Mouse (Mus musculus) heart, embryonic 11.5 days (tissue): ENCODE measurements around the gene Tagln2. TPM values are rescaled to one million over a fixed set of nuclear protein-coding genes. Genes with fewer than 3 reads are reported as not detected.

Source experiments
- ATAC-seq: fragments of 200-750 bp; cut with Nextera tagmentation; replicated peaks from 2 replicates; pipeline ENCODE4 v1.8.0; 2017; ENCODE audit warnings: moderate library complexity; ENCODE audit not compliant: insufficient number of reproducible peaks, low FRiP score, low TSS enrichment
- H3K27ac ChIP-seq: fragments of 300-500 bp; sonication (generic); 2 replicates; pipeline ENCODE4 v1.5.1; 2014; ENCODE audit warnings: mild to moderate bottlenecking, low read depth, low read length
- H3K27me3 ChIP-seq: fragments of 300-500 bp; sonication (generic); 2 replicates; pipeline ENCODE4 v1.6.1; 2014; ENCODE audit warnings: mild to moderate bottlenecking, low read length, mixed read lengths; ENCODE audit not compliant: control insufficient read depth, insufficient read depth
- H3K36me3 ChIP-seq: fragments of 300-500 bp; sonication (generic); 2 replicates; pipeline ENCODE4 v1.6.1; 2014; ENCODE audit warnings: mild to moderate bottlenecking, low read length, moderate library complexity, mixed read lengths; ENCODE audit not compliant: control insufficient read depth, insufficient read depth
- H3K4me1 ChIP-seq: fragments of 300-500 bp; sonication (generic); 2 replicates; pipeline ENCODE4 v1.6.1; 2014; ENCODE audit warnings: low read length; ENCODE audit not compliant: control insufficient read depth, insufficient read depth
- H3K4me2 ChIP-seq: fragments of 300-500 bp; sonication (generic); 2 replicates; pipeline ENCODE4 v1.6.1; 2014; ENCODE audit warnings: mild to moderate bottlenecking, moderate library complexity
- H3K4me3 ChIP-seq: fragments of 300-500 bp; sonication (generic); 2 replicates; pipeline ENCODE4 v1.5.1; 2014; ENCODE audit warnings: low read depth, low read length
- H3K9ac ChIP-seq: fragments of 300-500 bp; sonication (generic); 2 replicates; pipeline ENCODE4 v1.6.1; 2014; ENCODE audit warnings: mild to moderate bottlenecking, low read depth, low read length, moderate library complexity
- H3K9me3 ChIP-seq: fragments of 300-500 bp; sonication (generic); replicated peaks from 2 replicates; pipeline ENCODE4 v1.6.1; 2016; ENCODE audit warnings: low read length; ENCODE audit not compliant: control insufficient read depth
- WGBS: fragments of 180-500 bp; shearing (Covaris S2); extraction: QIAGEN DNeasy Blood & Tissue Kit; methylation state at CpG from one replicate; pipeline ENCODE4 v1.1.7; 2014; ENCODE audit not compliant: insufficient replicate concordance; 5-methylcytosine and 5-hydroxymethylcytosine counted together
- polyA plus RNA-seq: library from polyadenylated mRNA; unstranded; fragments of >200 nt; fragmentation: Nextera tagmentation; extraction: Ambion mirVana; gene quantifications from 2 replicates; pipeline ENCODE4 v1.2.1, GENCODE M21; 2014

The Tagln2 gene
- polyA plus RNA-seq, 1 experiment from 2014 or later, result 248 TPM

DNA sequence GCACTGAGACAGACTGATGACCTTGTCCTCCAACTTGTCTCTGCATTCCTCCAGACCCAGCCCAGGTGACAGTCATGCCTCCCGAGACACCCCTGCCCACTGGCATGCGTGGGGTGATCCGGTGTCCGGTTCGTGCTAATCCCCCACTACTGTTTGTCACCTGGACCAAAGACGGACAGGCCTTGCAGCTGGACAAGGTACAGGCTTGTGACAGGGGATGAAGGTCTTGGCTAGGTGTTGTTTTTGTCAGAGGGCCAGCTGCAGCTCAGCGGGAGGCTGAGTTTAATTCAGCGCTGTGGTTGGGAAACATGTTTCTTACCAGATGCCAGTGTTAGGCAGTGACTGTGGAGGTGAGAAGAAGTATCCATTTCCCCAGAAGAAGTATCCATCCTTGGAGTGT, 7.8 kb upstream of the Tagln2 start:
- no peak overlapping the region for H3K4me3 ChIP-seq
- H3K27me3 ChIP-seq, result peaks cover 5% of the 10 kb centered on the region; the same call in 1 of the 2 replicates
- H3K4me2 ChIP-seq, result no peak overlapping the region
- no peaks in the 10 kb centered on the region for H3K9me3 ChIP-seq
- ATAC-seq, result no peak
- no peak overlapping the region for H3K9ac ChIP-seq
- 85% methylated on average over 8 of the region's 8 CpGs for WGBS
- peaks cover 2% of the 10 kb centered on the region; the same call in 1 of the 2 replicates for H3K36me3 ChIP-seq
- H3K4me1 ChIP-seq, result peaks cover 5% of the 10 kb centered on the region
- H3K27ac ChIP-seq, result no peak overlapping the region

DNA sequence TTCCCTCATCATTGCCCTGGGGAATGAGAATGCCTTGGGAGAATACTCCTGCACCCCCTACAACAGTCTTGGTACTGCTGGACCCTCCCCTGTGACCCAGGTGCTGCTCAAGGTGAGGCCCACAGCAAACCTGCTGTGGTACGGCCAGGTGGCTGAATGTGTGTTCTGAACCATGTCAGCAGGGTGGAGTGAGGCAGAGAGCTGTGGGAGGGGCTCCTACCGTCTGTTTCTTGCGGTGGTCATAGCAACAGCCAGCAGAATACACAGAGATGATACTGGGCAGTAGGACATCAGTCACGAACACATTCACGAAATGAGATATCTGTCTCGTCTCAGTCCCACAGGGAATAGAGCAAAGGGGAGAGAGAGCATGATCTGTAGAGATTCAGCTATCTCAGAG, 6.3 kb upstream of the Tagln2 start:
- H3K27me3 ChIP-seq, result peaks cover 5% of the 10 kb centered on the region; the same call in 1 of the 2 replicates
- no peak overlapping the region for H3K27ac ChIP-seq
- no peak overlapping the region for H3K4me2 ChIP-seq
- H3K4me1 ChIP-seq, result peaks cover 10% of the 10 kb centered on the region
- WGBS, result 54% methylated on average over 6 of the region's 6 CpGs
- H3K36me3 ChIP-seq, result peaks cover 2% of the 10 kb centered on the region; the same call in 1 of the 2 replicates
- no peak overlapping the region for H3K4me3 ChIP-seq
- no peaks in the 10 kb centered on the region for H3K9me3 ChIP-seq
- H3K9ac ChIP-seq, result no peak overlapping the region
- no peak for ATAC-seq

DNA sequence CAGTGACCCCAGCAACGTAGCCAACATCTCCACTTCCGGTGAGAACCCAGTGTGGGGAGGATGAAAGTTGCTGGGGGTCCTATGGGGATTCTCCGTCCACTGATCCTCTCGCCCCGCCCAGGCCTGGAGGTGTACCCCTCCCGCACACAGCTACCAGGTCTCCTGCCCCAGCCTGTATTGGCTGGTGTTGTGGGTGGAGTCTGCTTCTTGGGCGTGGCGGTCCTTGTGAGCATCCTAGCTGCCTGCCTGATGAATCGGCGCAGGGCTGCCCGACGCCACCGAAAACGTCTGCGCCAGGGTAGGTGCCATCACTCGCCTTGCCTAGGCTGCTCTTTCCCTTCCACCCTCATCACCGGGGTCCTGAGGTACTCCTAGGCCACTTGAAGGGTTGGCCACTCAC, 3.8 kb upstream of the Tagln2 start:
- Histone ChIP-seq H3K4me3 (no peak overlapping the region), H3K27me3 (peaks cover 5% of the 10 kb centered on the region; the same call in 1 of the 2 replicates), H3K36me3 (peaks cover 2% of the 10 kb centered on the region; the same call in 1 of the 2 replicates), H3K9me3 (no peaks in the 10 kb centered on the region), H3K4me2 (no peak overlapping the region), H3K4me1 (0 out of 2 replicates have a peak, but pooled peaks cover 5% of the 10 kb centered on the region), H3K9ac (no peak overlapping the region), H3K27ac (no peak overlapping the region)
- WGBS, result 68% methylated on average over 16 of the region's 17 CpGs
- no peak for ATAC-seq

DNA sequence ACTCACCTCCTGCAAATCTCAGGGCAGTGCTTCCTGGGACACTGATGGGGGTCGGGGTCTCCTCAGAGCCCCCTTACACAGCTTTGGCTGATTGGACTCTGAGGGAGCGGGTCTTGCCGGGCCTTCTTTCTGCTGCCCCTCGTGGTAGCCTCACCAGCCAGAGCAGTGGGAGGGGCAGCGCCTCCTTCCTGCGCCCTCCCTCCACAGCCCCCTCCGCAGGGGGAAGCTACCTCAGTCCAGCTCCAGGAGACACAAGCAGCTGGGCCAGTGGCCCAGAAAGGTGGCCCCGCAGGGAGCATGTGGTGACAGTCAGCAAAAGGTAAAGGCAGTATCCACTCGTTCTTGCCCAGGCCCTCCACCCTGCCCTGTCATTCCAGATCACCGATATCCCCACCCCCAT, 2.4 kb upstream of the Tagln2 start:
- Histone ChIP-seq H3K4me3 (no peak overlapping the region), H3K4me1 (peaks cover 13% of the 10 kb centered on the region; the same call in 1 of the 2 replicates), H3K27ac (no peak overlapping the region), H3K27me3 (peaks cover 5% of the 10 kb centered on the region; the same call in 1 of the 2 replicates), H3K36me3 (peaks cover 2% of the 10 kb centered on the region; the same call in 1 of the 2 replicates), H3K4me2 (no peak overlapping the region), H3K9me3 (no peaks in the 10 kb centered on the region), H3K9ac (no peak overlapping the region)
- 50% methylated on average over 10 of the region's 10 CpGs for WGBS
- ATAC-seq, result no peak

DNA sequence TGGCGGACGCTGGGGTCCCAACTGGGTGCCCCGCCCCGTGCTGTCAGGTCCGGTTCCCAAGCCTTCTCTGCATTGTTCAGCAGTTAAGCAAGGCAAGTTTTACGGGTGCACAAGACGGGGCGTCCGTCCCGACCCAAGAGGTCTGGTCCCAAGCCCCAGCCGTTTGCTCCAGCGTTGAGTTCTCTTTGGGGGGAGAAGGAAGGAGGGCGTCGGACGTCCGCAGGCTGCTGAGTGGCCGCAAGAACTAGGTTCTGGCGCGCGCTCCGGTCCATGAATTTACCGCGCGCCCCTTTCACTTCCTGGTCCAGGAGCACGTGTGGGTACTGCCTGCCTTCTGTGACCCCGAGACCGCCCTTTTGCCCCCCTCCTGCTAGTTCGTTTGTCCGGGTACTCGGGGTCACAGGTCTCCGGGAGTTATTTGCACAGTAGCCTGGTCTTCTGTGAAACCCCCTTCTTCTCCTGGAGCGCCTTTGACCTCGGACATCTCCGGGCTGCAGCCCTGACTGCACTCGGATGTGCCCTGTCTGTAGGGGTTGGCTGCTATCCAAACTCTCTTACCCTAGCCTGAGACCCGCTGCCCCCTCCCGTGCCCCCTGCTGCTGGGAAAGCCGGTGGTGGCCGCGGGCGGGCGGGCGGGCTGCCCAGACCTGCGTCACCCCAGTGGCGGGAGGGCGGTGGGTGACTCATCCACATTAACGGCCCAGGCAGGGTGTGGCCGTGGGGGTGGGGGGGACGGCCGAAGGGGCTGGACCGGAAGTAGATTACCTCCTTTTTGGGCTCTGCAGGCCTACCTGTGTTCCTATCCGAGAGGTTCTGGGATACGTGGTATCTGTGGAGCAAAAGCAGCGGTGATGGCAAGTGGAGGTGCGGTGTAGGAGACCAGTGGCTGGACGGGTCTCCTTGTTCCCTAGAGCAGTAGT, 864 bp downstream of the Tagln2 start:
- Histone ChIP-seq H3K9me3 (no peaks in the 10 kb centered on the region), H3K4me3 (peak overlapping the region; percentile 74), H3K27me3 (peaks cover 2% of the 10 kb centered on the region; the same call in 1 of the 2 replicates), H3K4me1 (peaks cover 40% of the 10 kb centered on the region), H3K4me2 (peak overlapping the region; percentile 77), H3K36me3 (peaks cover 4% of the 10 kb centered on the region; the same call in 1 of the 2 replicates), H3K27ac (peak overlapping the region; percentile 90), H3K9ac (peak overlapping the region; percentile 85)
- ATAC-seq, result peak; percentile 27; the same call in 1 of the 2 replicates
- under 1% methylated on average over 56 of the region's 56 CpGs for WGBS

DNA sequence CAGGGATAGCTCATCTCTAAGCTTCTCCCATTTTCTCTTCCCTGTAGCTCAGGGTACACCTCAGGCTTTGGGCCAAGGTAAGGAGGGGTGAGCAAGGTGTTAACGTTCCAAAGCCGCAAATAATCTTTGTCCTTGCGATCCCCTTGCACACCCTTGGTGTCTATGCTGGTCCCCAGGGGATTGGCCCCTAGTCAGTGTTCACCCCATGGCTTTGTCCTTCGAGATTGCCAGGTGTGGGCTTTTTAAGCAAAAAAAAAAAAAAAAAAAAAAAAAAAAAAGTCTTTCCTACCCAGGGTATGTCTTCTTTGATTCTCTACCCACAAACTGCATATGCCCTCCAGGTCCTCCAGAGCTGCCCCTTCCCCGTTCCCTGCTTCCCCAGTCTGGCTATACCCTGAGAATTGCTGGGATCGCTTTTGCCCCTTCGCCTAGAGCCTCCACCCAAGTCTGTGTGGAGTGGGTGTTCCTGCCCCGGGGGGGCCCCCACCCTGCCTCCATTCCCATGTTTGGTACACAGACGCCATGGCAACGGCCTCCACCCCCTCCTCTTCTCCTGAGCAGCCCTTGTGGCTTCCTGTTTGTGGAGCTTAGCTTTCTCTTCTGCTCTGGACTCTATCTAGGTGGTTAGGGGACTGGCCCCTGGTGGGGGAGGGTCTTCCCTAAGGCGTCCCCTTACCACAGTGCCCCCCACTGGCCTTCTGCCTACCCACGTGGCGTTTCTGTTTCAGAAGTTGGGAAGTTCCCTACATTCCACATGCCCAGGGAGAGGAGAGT, 1.7 kb downstream of the Tagln2 start:
- no peaks in the 10 kb centered on the region for H3K27me3 ChIP-seq
- peak; percentile 24; the same call in 1 of the 2 replicates for ATAC-seq
- peaks cover 43% of the 10 kb centered on the region for H3K4me1 ChIP-seq
- 25% methylated on average over 13 of the region's 13 CpGs for WGBS
- H3K36me3 ChIP-seq, result peaks cover 11% of the 10 kb centered on the region
- H3K9ac ChIP-seq, result peak overlapping the region; percentile 85
- H3K4me2 ChIP-seq, result peak overlapping the region; percentile 77
- H3K4me3 ChIP-seq, result peak overlapping the region; percentile 74
- no peaks in the 10 kb centered on the region for H3K9me3 ChIP-seq
- H3K27ac ChIP-seq, result peak overlapping the region; percentile 90

DNA sequence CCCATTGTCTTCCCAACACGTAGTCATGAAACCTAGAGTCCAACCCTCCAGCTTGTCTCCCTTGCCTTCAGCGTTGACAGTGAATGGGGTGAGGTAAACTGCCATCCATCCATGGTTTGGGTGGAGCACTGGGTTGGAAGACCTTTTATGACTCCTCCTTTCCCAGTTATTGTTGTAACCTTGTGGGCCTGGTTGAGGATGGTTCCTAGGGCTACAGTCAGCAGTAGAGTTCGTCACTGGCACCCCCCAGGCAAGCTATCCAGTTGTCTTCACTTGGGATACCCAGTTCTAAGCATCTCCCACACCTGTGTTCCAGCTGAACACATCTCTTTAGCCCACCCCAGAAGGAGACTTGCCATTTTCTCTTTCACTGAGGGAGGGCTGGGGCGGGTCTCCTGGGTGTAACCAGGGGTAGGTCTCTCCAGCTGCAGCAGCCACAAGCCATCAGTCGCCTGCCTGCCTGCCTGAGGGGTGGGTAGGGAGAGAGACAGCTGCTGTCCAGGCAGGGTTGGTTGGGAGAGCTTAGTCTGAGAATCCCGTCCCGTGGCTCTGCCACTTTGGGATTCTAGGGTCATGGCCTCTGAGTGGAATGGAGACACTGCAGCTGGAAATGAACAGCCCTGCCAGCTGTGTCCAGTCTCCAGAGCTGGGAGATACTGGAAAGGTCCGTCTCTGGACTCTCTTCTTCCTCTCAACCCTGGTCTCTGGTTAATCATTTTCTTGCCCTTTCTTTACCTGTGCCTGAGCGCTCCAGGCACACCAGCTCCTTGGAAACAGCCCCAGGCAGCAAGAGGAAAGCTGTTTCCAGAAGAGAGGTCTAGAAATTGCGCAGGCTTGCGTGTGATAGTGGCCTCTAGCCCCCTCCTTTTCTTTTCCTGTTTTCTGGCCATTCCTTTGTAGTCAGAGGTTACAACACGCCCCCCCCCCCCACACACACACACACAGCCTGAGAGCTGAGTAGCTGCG, 2.6 kb downstream of the Tagln2 start:
- peak overlapping the region; percentile 74 for H3K4me3 ChIP-seq
- peak overlapping the region; percentile 77 for H3K4me2 ChIP-seq
- peak overlapping the region; percentile 90 for H3K27ac ChIP-seq
- no peaks in the 10 kb centered on the region for H3K9me3 ChIP-seq
- no peaks in the 10 kb centered on the region for H3K27me3 ChIP-seq
- peaks cover 12% of the 10 kb centered on the region for H3K36me3 ChIP-seq
- WGBS, result 30% methylated on average over 12 of the region's 13 CpGs
- H3K9ac ChIP-seq, result peak overlapping the region; percentile 85
- peaks cover 48% of the 10 kb centered on the region for H3K4me1 ChIP-seq
- ATAC-seq, result no peak; the same call in 1 of the 2 replicates
